Comparison of ENCODE assay signal across 8 mouse cellular contexts in genomic region chr11:69008182-69009121, GRCm38 (mm10). TPM values are rescaled to one million over a fixed set of nuclear protein-coding genes. Genes with fewer than 3 reads are reported as not detected.
A peak's percentile ranks its signal among the peaks of the same experiment; 100 is the strongest.
DNase-seq lines count a peak whose midpoint lies in the region; ATAC-seq lines count a peak whose summit lies in the region.

Gene Pfas (minus strand): TSS chr11:69008460.

- intact Hi-C loops in gastrocnemius, postnatal 14 days (cut with DNase I; ENCODE audit: low total_unique reads) = no loop called here
- intact Hi-C loops in left cerebral cortex, postnatal 10 days (cut with DNase I) = no loop called here

- DNase-seq in adipocyte (ENCODE audit: low spot score) = peak; percentile 82
- DNase-seq in embryo, embryonic 10 days (ENCODE audit: low spot score) = peak; percentile 98
- peak; percentile 89 for DNase-seq in gastrocnemius, postnatal 14 days
- DNase-seq in left cerebral cortex, postnatal 10 days (ENCODE audit: extremely low spot score in 1 of 2, low spot score in 2 of 2) = peak; percentile 91 to 97
- DNase-seq in right cerebral cortex, postnatal 25 days = peak; percentile 94
- DNase-seq in urinary bladder, postnatal 4 days (ENCODE audit: low spot score in 2 of 2) = peak; percentile 86 to 94

- peak; percentile 72 for ATAC-seq in inflammation-experienced regulatory T-cells, adult 6 months
- ATAC-seq in megakaryocyte-erythroid progenitor cell, adult 5-6 weeks (replicated peaks; ENCODE audit: low FRiP score, low TSS enrichment, poor library complexity, severe bottlenecking) = peak; percentile 72

RNA-seq across cellular contexts. Expression of gene Pfas, which starts in this region (rescaled TPM):
- total RNA-seq in gastrocnemius, postnatal 14 days (2021) = 1 to 10 TPM; 5.6 to 7.3 TPM
- 10 to 100 TPM; 22.0 to 29.0 (median 24.8) TPM for polyA plus RNA-seq in inflammation-experienced regulatory T-cells, adult 6 months (2017; shearing (Covaris generic))
- total RNA-seq in left cerebral cortex, postnatal 10 days (2021) = 10 to 100 TPM; 24.4 to 28.1 TPM
- total RNA-seq in megakaryocyte-erythroid progenitor cell, adult 5-6 weeks (2014; fragmentation: Nextera tagmentation) = 101 and 128 TPM in 2 replicates
- total RNA-seq in megakaryocyte-erythroid progenitor cell, adult 5-6 weeks (2017) = 53.9 and 77.9 TPM in 2 replicates

Comparison
In these comparisons a context has a peak if more than half of its experiments do, and no peak if none do; other contexts are left out.
1. Peak in every context shown above with its lines: DNase-seq and ATAC-seq.